Mouse (Mus musculus) retina, adult 2 months (tissue): ENCODE results near the gene Bnc1.
A peak's percentile ranks its signal among the peaks of the same experiment; 100 is the strongest.

Experiments used
- DNase-seq: peaks from one replicate; pipeline ENCODE4 v3.0.0-alpha.2; 2012; ENCODE audit warnings: low read depth, low spot score

Bnc1 gene

GRCm38 (mm10) chr7:81992131-81993061 is at the start of gene Bnc1:
Gene Bnc1, minus strand, starts transcription at chr7:81992292.
- DNase-seq: no peak

- DNase-seq: no peak
Measured at GRCm38 (mm10) chr7:82033347-82033746, 41.3 kb upstream of the Bnc1 start.

- peak; percentile 9 for DNase-seq
Measured at GRCm38 (mm10) chr7:82029666-82030065, 37.6 kb upstream of the Bnc1 start.

DNA sequence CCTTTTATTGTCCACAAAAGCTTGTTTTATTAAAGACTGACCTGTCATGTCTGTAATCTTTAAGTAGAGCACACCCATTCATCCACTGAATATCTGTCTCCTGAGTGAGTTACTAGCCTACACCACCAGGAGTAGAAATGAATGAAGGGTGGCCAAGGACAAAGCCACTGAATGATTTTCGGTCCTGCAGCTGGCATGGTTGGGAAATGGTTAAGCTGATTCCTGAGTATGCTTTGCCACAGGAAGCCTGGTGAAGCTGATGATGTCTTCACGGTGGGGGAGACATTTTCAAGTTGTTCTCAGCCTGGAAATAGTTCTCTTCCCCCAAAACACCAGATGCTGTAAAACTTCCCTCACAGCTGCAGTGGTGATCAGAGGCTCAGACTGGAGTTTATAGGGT is 33.7 kb upstream of the Bnc1 start:
- no peak for DNase-seq

DNA sequence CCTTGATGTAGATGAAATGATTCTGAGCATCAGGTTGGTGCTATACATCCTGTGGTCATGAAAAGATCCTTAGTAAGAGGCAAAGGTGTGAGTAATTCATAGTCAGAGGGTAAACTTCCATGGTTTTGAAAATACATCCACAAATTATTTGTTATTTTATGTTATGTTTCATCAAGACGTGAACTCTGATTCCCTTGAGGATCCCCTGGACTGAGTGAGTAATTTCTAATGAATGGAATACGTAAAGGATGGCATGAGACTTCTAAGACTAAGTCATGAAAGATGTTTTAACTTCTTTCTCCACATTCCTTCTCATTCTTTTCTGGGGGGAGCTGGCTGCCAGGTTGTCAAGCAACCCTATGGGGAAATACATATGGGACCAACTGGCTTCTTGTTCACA is 31.6 kb upstream of the Bnc1 start:
- DNase-seq: no peak

DNA sequence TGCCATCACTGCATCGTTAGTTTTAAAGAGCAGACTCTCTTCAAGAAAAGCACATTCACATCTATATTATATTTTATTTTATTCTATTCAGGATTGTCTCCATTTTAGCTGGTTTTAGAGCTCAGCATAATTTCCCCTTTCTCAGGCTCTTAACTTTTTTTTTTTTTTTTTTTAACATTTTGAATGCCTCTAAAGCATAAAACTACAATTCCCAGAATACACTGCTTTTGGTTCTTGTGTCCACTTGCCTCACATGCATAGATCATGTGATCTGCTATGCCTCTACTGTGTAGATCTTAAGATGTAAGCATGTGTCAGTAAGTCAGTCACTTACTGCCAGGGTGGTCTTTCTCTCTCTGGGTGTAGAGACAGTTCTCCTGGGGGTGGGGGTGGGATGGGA is 30.3 kb upstream of the Bnc1 start:
- DNase-seq: no peak

DNA sequence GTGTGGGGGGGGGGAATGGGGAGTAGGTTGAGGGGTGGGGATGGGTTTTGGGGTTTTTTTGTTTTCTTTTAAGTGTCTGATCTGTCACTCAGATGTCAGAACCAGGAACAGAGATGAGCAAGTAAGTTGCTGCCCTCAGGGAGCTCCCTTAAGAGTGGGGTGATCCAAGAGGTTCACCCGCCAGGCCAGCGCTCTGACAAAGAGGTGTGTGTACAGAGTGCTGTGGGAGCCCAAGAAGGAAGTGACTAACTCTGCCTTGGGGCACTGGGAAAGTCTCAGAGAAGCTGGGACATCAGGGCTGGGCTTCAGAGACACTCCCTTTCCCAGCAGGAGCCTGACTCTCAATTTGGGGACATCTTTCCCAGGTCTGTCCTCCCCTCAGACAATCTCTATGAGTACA is 25.9 kb upstream of the Bnc1 start:
- DNase-seq: no peak

GRCm38 (mm10) chr7:82016751-82017710 is 24.9 kb upstream of the Bnc1 start:
- no peak for DNase-seq

- no peak for DNase-seq
Measured at GRCm38 (mm10) chr7:82012472-82012871, 20.4 kb upstream of the Bnc1 start.

- no peak for DNase-seq
Measured at GRCm38 (mm10) chr7:82011534-82012401, 19.7 kb upstream of the Bnc1 start.

GRCm38 (mm10) chr7:82007151-82007550 is 15.1 kb upstream of the Bnc1 start:
- DNase-seq: no peak

DNA sequence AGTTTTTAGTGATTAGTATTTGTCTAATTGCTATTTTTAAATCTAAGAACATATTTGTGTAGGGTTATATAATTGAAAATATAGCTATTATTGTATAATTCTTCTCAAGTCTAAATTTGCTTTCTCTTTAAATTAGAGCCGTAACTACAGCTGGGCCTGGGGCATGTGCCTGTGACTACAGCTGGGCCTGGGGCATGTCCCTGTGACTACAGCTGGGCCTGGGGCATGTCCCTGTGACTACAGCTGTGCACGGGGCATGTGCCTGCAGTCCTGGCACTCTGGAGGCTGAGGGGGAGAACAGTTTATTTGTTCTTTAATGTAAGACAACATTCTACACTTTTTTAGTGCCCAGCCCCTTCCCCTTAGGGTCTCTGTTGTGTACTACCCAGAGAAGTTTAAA is 12.1 kb upstream of the Bnc1 start:
- DNase-seq: no peak

DNA sequence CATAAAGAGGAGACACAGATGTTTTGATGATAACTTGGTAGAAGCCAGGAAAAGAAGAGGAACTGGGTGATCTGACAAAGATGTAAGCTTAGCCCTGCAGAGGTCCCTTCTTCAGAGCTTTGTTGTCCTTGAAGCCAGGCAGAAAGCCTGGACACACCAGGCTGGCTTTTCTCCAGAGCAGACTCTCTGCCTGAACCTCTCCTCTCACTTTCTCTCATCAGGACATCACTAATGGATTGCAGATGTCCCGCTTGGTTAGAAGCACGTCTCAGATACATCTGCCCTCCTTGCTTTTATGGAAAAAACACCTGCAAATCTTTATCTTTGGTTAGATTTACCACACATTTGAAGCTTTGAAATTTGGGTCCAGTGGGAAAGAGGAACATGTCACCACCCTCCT is 7.7 kb upstream of the Bnc1 start:
- DNase-seq: no peak

GRCm38 (mm10) chr7:81999372-81999771 is 7.3 kb upstream of the Bnc1 start:
- no peak for DNase-seq

DNA sequence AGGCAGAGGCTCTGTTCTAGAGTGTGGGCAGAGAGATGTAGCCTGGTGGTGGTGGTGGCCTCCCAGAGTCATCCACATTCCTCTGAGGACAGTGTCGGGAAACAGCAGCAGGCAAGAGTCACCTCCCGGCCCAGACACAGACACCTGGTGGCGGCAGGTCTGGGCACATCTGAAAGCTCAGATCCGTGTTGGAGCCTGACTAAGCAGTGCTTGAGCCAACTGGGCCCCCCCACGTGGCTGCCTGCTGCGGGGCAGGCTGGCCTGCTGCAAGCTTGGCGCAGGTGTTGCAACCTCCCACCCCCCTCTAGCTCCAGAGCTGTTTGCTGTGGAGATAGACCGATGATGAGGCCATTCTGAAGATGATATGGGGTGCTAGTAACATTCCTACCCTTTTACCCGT is 3.9 kb upstream of the Bnc1 start:
- no peak for DNase-seq

GRCm38 (mm10) chr7:81995126-81995525 is 3.0 kb upstream of the Bnc1 start:
- DNase-seq: no peak

- no peak for DNase-seq
Measured at GRCm38 (mm10) chr7:81993140-81993539, 1.0 kb upstream of the Bnc1 start.

- no peak for DNase-seq
Measured at GRCm38 (mm10) chr7:81991611-81992061, 456 bp downstream of the Bnc1 start.

DNA sequence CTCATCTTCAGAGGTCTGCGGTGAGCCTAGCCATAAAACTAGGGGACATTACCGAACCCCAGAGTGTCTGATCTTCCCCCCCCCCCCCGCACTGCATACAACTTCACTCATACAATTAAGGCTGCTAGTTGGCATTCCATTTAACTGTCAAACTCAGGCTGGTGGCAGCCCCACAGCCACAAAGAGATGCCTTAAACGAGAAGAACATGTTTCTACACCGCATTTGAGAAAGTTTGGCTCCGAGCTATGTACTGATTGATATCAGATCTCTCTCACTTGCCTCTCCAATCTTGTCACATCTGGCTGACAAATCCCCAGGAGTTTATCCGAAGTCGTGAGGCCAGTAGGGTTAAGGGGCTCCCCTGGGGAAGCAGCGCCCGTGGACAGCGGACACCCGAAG is 976 bp downstream of the Bnc1 start:
- no peak for DNase-seq

- no peak for DNase-seq
Measured at GRCm38 (mm10) chr7:81983651-81984050, 8.4 kb downstream of the Bnc1 start.

- no peak for DNase-seq
Measured at GRCm38 (mm10) chr7:81978304-81978703, 13.8 kb downstream of the Bnc1 start.
